Mouse (Mus musculus): ENCODE measurements around the gene Rhebl1.
"Not testable (repeated sequence)": the region's sequence is repeated elsewhere in the genome, so short reads cannot be mapped to it uniquely, and the experiment has no call there.

Rhebl1 gene

GRCm38 (mm10) chr15:98893940-98894745 lies at the start of gene Rhebl1:
TSS of gene Rhebl1 (minus strand) at chr15:98894540.
- peak; percentile 43 to 46 for DNase-seq

DNA sequence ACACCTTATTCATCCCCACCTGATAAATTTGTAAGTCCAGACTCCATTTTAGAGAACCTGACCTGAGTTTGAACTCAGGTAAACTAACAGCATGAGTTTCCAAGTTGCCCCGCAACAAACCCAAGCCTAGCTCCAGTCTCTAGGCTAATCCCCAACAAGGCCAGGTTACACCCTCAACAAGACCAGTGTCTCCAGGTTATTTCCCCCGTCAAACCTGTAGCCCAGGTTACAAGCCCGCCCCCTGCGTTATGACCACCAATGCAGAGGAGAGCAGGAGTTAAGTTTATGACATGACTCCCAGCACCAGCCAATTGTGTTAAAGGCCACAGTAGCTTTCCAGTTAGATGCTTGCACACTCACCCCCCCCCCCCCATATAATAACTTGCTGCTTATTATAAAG lies 48.8 kb upstream of the Rhebl1 start:
- no peak for DNase-seq

DNA sequence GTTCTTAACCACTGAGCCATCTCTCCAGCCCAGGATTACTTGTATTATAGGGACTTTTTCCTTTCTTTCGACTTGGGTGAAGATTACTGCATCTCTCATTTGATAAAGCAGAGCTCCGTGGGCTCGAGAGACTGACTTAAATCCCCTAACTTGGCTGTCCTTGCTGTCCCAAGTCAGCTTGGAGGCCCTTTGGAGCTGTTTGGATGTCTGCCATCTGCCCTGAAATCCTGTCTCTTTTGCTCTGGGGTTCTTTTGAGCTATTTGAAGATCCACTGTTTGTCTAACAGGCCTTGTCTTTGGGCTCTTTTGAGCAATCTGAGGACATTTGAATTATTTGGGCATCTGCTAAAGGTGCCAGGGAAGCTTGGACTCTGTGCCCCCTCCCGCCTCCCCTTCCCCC lies 47.7 kb upstream of the Rhebl1 start:
- DNase-seq, result no peak

GRCm38 (mm10) chr15:98941539-98941938 lies 47.2 kb upstream of the Rhebl1 start:
- DNase-seq, result no peak

- DNase-seq, result peak; percentile 32 to 52
These were observed 46.5 kb upstream of the Rhebl1 start for GRCm38 (mm10) chr15:98940816-98941215.

DNA sequence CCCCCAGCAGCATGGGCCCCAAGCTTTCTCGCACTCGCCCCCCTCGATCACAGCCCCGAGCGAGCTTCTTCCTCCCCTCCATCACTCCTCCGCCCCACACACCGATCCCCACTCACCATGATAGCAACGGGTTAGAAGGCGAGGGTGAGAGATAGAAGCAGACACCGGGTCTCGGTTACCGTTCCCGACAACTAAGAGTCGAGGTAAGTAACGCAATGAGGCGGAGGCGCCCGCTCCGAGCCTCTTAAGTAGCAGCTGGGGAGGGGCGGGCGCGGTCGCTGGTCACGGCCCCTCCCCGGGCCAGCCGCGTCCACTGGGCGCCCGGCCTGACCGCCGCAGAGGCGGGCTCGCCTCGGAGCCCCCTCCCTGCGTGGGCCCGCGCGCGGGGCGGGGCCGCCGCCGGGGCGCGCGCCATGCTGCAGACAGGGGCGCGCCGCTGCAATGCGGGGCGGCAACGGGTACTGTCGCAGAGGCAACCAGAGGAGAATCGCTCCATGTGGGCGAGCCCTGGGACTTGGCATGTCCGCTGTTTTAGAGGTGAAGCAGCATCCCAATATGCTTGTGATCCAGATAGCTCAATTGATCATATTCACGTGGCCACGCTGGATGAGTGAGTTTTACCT lies 40.0 kb upstream of the Rhebl1 start, which contains the start of gene Tuba1b:
Gene Tuba1b, minus strand, starts transcription at position 349 of the 623 bp plus-strand sequence.
- peak; percentile 91 to 93 for DNase-seq

GRCm38 (mm10) chr15:98933833-98934216 lies 39.5 kb upstream of the Rhebl1 start:
- peak; percentile 96 to 98 for DNase-seq

GRCm38 (mm10) chr15:98933004-98933671 lies 38.8 kb upstream of the Rhebl1 start:
- DNase-seq, result peak; percentile 47 to 57

- DNase-seq, result no peak
These were observed 36.7 kb upstream of the Rhebl1 start for GRCm38 (mm10) chr15:98930998-98931397.

- DNase-seq, result no peak
These were observed 35.8 kb upstream of the Rhebl1 start for GRCm38 (mm10) chr15:98930017-98930734.

- peak; percentile 79 to 85 for DNase-seq
These were observed 34.4 kb upstream of the Rhebl1 start for GRCm38 (mm10) chr15:98928598-98929240.

GRCm38 (mm10) chr15:98927566-98927965 lies 33.2 kb upstream of the Rhebl1 start:
- DNase-seq, result no peak

DNA sequence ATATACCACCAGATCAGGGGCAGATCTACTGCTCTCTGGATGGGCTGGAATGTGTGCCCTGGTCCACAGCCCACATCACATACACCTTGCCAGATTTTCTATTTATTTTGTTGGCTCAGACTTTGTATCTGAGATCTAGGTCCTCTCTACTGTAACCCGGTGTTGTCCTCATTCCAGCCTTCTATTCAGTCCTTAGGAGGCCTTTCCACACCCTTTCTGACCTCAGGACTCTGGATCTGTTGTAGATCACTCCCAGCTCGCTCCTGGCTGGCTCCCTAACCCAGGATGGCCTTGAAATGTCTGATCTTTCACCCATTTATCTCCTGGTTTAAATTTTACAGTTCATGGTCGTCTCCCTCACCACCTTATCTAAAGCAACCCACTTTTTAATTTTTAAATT lies 30.3 kb upstream of the Rhebl1 start:
- DNase-seq, result no peak

DNA sequence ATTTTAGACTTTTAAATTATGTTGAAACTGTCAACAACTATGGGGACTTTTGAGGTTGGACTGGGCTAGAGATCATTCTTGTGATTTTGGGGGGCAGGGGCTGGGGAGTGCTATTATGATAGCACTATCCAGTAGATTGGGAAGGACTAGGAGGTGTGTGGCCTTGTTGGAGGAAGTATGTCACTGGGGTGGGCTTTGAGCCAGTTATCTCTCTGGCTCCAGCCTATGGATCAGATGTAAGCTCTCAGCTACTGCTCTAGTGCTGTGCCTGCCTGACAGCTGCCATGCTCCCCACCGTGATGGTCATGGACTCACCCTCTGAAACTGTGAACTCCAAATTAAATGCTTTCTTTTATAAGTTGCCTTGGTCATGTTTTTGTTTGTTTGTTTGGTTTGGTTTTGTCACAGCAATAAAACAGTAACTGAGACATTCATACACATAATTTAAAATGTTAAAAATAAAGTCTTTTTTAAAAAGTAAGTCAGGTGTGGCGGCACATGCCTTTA lies 28.7 kb upstream of the Rhebl1 start:
- no peak for DNase-seq

- DNase-seq, result no peak
These were observed 28.2 kb upstream of the Rhebl1 start for GRCm38 (mm10) chr15:98922581-98922980.

DNA sequence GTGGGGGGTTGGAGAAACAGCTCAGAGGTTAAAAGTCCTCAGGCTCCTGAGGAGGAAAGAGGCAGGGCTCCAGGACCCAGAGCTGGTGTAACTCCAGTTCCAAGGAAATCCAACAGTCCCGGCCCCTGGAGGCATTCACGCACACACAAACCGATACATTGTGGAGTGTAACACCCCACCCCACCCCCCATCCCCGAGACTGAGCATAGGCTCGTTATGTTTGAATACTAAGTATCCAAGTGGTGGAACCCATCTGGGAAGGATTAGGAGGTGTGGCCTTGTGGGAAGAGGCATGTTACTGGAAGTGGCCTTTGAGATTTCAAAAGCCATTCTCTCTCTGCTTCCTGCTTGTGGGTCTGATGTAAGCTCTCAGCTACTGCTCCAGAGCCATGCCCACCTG lies 27.2 kb upstream of the Rhebl1 start:
- DNase-seq, result no peak

DNA sequence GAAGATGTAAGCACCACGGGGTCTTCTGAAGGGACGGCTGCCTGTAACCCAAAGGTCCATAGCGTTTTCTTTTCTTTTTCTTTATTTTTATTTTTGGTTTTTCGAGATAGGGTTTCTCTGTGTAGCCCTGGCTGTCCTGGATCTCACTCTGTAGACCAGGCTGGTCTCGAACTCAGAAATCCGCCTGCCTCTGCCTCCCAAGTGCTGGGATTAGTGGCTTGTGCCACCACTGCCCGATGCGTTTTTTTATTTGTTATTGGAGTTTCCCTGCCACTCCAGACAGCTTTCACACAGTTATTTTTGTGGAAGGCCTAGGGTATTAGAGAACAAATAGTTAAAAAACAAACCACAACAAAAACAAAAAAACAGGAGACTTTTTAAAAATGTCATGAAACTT lies 24.2 kb upstream of the Rhebl1 start:
- not testable (repeated sequence) for DNase-seq

- peak; percentile 98 to 99 for DNase-seq
These were observed 23.5 kb upstream of the Rhebl1 start, which contains the start of gene Lmbr1l for GRCm38 (mm10) chr15:98917538-98918498. TSS of gene Lmbr1l (minus strand) at chr15:98918231.

DNA sequence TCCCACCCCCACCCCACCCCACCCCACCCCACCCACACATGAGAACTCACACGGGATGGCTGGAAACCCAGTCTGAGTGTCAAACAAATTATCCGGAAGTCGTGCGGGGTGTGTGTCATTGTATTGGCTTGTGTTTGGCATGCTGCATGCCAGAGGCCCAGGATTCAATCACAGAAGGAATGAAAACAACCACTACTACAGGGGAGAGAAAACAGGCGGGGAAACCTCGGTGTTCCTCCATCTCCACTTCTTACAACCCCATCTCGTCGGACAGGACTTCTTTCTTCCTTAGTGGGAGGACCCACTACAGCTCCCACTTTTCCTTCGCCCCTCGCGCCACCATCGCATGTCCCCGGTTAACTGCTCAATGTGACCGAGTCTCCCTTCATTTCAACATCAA lies 22.8 kb upstream of the Rhebl1 start:
- no peak for DNase-seq

- DNase-seq, result no peak
These were observed 21.7 kb upstream of the Rhebl1 start for GRCm38 (mm10) chr15:98916016-98916415.

- DNase-seq, result no peak
These were observed 20.6 kb upstream of the Rhebl1 start for GRCm38 (mm10) chr15:98914903-98915302.

All from cerebellum, postnatal 36 days (tissue).